Mouse (Mus musculus): ENCODE data around the gene Pla2g4a.
"Not testable (repeated sequence)": the region's sequence is repeated elsewhere in the genome, so short reads cannot be mapped to it uniquely, and the experiment has no call there.

The Pla2g4a gene

DNA sequence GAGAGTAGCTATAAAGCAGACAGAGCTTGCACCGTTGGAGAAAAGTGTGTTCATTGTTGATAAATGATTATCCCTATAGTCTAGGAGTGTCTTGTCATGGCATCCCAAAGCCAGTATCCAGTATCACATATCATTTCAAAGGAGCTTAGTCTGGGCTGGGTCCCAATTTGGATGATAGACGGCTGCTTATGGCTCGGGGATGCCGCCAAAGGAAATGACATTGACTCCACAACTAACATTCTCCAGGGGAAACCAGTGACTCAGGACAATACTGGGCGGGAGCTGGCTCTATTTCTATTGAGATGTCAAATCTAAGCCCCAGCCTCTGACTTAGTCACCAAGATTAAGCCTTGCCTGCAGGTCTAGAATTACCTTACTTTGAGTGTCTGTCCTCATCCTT lies 31.9 kb downstream of the Pla2g4a start:
- no peak for DNase-seq

DNA sequence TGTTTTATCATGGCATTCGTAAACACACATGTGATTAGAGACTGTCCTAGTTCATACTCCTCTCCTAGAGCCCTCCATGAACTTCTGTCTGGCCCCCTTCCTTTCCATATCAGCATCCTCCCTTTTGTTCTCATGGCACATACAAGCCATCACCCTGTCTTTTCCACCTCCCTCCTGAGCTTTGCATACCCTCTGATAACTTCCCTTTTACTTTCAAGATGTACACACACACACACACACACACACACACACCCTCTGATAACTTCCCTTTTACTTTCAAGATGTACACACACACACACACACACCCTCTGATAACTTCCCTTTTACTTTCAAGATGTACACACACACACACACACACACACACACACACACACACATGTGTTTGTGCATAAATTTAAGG lies 37.4 kb downstream of the Pla2g4a start:
- not testable (repeated sequence) for DNase-seq

DNA sequence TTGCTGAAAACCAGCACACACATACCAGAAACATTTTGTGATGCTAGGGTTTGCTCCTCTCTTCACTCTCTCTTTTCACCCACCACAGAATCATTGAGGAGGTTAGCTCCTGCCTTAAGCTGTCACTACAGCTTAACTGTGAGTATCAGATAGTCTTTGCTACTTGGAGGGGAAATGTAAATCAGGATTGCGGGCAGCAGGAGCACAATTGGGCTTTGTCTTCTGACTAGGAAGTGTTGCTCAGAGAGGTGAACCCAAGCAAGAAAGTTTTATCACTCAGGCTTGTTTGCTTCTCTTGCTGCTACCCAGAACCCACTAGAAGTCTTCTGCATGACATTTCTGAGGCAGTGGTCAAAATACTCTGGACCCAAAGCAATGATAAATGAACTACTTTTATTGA lies 38.9 kb downstream of the Pla2g4a start:
- no peak for DNase-seq

DNA sequence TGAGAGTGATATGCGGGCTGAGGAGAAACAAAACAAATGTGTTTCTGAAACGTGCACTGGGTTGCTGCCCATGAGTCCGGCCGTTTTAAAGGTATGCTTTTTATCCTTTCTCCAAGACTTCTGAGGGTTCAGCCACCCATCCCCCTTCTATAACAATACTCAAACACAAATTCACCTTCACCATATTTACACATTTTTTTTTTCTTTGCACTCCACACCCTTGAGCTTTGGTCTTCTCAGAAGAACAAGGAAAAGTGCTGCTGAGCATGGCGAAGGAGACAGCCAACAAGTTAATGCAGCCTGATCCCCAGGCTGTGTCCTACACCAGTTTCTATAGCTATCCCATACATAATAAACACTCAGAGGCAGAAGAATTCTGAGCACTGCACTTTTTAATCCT lies 39.8 kb downstream of the Pla2g4a start:
- DNase-seq: no peak

DNA sequence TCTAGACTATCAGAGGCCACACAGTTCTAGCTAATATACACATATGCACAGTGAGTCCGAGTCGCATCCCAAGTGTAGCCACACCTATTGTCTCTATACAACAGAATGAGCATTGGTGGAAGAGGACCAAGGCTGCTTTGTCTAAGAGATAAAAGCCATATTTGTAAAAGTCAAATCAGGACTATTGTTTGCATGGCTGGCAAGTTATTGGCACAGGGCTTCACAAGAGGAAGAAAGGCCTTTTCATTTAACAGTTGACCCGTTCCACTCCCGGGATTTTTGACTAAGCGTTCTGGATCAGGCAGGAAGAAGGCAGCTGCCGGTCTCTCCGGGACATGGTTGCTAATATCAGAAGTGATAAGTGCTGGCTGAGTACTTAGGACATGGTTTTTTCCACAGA lies 41.8 kb downstream of the Pla2g4a start:
- no peak for DNase-seq

DNA sequence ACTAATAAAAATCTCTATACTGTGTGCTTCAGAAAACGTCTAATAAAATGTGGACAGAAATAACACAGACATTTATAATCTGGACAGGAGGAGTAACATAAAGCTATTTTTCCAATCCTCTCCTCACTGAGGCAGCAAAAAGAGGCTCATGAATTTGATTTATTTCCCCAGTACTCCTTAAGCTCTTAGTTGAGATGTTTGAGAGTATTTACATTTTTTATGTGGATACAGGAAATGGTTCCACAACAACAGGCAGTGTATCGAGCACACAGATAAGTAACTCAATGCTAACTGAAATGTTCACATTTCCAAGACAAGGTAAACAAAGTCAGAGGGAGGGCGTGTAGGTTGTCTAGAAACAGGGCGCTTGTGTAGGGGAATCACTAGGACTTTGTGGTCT lies 48.1 kb downstream of the Pla2g4a start:
- no peak for DNase-seq

DNA sequence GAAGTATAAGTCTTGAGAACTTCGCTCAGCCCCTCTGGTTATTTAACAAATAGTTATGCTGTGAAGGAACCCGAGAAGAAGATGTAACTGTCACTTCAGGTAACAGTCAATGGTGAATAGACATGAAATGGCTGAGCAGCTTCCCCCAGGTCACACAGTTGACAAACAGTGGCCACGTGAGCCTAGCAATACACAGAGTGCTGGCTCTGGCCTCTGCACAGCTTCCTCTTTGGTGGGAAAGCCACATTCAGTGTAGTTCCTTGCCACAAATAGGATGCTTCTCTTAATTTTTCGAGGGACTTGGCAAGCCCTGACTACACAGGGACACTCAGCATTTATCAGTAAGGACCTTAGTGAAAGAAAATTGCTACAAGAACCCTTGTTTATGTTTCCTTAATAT lies 50.0 kb downstream of the Pla2g4a start:
- no peak for DNase-seq

DNA sequence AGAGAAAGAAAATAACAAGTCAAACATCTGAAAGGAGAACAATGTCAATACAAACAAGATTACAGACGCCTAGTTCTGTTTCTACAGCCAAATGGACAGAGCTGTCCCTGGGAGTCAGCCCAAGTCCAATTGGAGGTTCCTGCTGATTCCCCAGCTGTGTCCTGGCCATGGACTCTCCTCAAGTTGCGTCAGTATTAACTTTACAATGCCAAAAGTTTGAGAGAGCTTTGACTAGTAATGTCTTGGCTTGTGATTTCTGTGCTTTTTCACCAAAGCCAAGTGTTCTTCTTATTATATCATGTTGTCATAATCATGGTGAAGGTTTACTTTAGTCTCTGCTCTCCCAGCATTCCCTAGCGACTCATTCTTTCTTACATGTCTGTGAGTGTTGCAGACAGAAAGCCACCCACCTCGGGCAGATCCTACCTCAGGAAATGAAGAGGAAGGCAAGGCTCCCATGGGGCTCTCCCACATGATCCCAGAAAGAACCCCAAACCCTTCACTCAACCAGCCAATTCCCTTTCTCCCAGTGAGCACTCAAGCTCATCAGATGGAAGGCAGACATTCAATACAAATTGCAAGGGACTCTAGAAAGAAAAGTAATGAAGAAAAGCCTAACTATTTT lies 63.0 kb downstream of the Pla2g4a start:
- DNase-seq: no peak

DNA sequence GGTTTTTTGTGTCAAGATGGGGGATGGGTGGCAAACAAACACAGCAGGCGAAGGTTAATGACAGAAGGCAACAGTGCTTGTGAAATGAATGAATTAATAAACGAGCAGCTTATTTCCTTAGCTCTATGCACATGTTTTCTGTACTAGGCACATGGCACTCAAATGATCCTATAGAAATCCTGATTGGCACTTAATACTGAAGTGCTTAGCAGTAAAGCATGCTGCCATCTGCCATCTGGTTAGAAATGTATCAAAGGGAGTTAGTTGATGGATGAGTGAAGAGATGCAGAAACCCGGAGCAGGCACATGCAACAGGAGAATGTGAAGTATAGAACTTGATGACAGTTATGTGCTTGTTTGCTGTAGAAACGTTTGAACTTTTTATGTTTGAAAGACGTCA lies 64.5 kb downstream of the Pla2g4a start:
- DNase-seq: no peak

DNA sequence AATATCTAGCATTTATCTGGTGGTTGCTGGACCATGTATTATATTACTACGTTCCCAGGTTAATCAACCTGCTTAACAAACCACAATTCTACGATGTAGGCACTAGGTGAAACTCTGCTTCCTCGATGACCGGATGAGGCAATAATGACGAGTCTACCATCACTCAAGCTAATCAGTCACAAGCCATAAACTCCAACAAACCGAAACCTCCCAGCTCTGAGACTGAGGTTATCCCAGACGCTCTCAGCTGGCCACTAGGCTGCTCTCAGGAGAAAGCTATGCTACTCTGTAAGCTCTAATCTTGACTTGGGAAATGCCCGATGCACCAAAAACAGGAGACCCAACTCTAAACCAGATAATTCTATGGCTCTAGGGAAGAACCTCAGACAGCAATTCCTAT lies 66.2 kb downstream of the Pla2g4a start:
- no peak for DNase-seq

DNA sequence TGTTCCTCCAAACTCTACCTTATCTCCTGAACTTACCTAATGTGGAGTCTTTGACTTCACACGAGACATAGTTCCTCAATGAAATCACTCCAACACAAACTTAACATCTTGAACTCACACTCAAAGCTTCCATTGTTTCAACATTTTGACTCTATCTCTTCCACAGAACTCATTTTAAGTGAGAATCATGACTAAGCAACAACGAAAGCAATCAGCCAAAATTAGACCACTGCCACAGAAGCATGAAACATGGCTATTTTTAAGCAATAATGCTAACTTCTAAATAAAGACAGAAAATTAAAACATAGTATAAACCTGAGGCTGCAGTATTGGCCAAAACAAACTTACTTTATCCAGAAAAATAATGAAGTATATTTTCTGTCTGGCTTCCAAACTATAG lies 67.2 kb downstream of the Pla2g4a start:
- DNase-seq: no peak

DNA sequence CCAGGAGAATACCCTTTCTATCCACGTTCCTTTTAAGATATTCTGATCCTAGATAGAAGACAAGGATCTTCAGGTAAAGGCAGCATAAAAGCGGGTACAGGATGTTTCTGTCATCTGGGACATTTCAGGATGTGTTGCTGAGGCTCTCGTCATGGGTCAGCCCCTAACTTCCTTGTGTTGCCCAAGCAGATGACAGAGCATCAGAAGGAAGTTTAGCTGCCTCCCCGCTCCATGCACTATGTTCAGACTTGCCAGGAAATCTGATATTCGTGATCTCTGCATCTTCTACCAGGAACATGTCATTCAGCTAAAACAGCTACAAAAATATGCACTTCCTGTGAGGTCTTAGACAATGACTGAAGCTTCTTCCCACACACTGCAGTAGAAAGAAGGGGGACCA lies 70.0 kb downstream of the Pla2g4a start:
- no peak for DNase-seq

DNA sequence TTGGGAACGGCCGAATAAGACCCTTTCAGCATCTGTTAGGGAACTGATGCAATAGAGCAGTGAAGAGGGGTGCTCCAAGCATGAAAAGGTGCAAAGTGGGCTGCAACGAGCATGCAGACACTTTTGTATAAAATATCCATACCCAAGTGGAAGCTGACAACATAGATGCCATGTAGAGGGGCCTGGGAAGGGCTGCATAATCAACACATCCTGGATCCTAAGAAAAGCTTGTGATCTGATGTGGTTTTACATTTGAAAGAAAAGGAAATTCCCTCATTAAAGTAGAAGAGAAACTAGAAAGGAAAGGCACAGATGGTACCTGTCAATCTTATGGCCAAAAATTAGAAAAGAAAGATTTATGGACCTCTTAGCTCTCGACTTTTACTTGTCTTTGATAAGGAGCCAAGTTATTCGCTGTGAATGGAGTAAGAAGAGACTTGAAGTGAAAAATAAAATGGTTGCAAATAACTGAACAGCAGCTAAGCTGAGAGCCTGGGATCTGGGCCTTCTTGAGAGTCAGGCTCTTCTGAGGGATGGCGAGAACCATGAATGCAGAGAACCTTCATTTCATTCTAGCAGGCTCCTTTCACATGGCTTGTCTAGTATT lies 78.6 kb downstream of the Pla2g4a start:
- no peak for DNase-seq

DNA sequence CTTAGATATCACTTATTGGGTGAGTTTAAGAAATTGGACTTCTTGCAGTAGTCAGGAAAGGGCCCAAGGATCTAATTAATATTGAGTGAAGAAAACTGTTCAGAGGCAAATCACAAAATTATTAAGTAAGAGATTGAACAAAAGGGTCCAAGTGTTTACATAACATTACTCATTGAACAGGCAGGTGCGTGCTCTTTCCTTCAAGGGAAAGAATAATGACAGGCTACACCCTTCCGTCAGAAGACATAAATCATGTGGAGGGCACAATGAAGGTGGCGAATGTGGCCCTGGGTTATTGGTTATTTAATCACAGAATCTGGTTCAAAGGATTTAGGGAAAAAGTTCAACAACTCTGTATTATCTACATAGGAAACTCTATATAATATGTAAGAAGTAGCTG lies 82.9 kb downstream of the Pla2g4a start:
- no peak for DNase-seq

DNA sequence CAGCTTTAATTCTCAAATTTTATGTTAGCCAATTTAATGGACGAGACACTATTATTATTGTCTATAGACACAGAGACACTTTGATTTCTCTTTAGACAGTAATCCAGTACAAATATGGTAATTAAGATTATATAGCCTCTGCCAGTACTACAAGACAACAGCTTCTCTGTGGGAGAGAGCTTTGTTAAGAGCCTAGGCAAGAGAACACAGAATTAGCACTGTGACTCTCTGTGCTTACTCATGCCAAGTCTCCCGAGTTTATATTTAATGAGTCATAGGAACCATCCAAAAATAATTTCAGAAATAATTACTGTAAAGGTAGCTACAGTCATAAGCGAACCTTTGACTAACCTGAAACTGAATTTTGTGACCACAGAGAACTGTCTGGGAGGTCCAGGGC lies 84.6 kb downstream of the Pla2g4a start:
- DNase-seq: no peak

DNA sequence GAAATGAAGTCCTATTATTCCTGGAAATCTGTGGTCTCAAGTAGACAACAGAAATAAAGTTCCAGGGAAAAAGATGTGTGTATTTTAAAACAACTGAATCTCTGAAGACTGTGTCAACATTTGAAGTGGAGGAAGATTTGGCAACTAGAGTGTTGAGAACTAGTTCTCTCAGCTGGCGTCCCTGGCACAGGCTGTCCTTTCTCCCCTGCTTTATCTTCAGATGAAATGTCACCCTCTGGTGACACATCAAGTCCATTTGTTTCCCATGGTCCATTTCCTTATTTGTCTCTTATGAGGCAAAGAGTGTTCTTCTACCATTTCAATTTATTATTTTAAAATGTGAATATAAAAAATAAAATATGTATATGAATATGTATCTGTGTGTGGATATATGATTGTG lies 89.5 kb downstream of the Pla2g4a start:
- DNase-seq: no peak

DNA sequence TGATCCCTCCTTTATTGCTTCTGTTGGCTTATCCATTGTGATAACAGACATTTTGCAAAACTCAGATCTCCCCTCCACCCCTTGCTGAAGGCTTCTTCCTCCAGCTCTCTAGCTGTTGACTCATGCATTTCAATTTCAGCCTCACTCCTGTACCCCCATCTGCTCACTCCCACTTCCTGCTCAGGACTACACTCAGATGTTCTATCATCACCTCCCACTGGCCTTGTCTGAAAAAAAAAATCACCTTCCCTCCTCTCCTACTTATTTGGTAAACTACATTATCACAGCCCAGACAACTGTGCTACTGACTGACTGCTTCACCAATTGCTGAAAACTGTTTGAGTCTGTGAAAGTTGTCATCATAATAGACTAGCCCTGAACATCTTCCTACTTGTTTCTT lies 93.8 kb downstream of the Pla2g4a start:
- DNase-seq: no peak

DNA sequence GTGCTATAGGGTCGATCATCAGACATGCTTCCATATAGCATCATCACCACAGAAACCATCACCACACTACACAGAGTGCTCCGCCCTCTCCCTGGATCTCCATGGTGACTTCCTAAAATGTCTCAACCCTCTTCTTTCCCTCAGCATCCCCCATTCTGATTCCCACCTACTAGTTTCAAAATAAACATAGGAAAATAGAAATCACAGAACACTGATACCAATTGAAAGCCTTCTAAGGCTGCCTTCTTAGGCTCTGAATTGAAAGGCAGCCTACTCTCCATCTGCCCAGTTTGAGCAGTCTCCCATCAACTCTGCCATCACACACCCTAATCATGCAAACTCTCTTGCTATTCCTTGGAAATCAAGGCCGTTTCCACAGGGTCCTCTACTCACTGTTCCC lies 94.9 kb downstream of the Pla2g4a start:
- no peak for DNase-seq

DNA sequence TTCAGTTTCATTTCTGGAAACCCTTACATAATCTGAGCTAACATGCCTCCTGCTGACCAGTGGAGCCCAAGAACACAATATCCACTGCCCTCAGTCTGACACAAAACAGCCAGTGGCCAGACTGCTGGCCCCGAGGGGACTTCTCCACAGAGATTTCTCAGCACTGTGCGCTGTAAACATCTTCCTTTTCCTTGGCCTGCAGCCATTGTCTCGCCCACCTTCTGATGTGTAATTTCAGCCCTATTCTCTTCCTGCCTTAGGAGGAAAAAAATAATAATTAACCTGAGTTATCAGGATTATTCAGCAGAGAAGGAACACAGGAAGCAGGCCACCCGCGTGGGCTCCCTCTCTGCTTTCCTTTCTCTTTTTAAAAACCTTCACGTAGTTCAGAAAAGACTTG lies 98.3 kb downstream of the Pla2g4a start:
- DNase-seq: no peak

DNA sequence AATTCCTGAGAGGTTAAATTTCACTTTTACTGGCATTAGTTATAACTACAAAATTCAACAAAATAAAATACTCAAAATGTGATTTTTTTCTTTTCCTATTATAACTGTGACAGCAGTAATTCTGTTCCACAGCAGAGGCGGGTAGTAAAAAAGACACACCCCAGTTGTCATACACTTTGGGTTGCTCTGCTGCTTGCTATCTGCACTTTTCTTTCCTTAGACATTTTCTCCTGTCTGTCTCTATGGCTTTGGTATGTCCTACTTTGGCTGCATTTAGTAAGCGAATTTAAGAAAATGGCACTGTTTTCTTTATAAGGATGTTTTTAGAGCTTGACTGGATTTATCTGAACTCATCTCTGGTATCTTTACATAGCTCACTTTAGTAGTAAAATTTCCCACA lies 98.9 kb downstream of the Pla2g4a start:
- DNase-seq: no peak

DNA sequence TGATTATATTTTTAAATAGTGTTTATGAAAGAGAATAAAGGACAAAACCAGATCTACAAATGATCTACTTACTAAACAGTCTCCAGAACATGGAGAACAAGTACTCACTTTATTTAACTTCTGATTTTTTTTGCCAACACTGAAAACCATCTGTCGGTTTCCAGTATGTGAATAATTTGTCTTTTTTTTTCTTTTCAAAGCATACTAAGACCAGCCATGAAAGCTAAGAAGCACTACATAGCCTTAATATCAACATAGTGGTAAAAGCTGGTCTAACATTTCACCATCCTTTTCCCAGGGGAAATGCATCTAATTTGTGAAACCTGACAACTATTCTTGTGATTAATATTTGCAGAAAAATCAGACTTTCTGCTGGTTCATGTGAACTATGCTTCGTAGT lies 99.5 kb downstream of the Pla2g4a start:
- DNase-seq: no peak

DNA sequence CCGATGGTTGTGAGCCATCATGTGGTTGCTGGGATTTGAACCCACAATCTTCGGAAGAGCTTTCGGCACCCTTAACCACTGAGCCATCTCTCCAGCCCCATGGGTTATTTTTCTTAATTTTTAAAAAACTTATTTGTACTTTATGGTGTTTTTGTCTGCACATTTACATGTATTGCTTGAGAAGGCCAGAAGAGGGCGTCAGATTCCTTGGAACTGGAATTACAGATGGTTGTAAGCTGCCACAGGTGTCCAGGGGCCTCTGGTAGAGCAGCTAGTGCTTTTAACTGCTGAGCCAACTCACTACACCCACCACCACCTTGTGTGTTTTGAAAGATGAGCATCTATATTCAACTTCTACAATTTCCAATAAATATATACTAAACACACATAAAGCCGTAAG lies 102.4 kb downstream of the Pla2g4a start:
- DNase-seq: no peak

DNA sequence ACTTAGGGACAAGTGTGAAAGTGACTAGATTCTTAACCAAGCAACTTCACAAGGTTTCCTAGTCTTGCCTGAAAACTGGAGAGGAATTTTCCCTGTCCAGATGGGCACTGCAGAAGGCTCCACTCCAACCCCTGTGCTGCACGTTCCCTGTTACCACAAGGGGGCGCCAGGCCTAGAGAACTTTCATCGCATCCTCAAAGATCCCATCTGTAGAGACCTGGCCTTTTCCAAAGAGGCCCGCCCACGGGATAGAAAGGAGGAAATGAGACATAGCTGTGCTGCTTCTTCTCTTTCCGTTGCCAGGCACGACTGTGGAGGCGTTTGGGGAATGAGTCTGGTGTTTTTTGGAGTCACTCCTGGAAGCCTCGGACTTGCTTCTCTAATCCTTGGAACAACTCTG lies 104.4 kb downstream of the Pla2g4a start:
- DNase-seq: peak in 1 of 2 experiments; percentile 29

DNA sequence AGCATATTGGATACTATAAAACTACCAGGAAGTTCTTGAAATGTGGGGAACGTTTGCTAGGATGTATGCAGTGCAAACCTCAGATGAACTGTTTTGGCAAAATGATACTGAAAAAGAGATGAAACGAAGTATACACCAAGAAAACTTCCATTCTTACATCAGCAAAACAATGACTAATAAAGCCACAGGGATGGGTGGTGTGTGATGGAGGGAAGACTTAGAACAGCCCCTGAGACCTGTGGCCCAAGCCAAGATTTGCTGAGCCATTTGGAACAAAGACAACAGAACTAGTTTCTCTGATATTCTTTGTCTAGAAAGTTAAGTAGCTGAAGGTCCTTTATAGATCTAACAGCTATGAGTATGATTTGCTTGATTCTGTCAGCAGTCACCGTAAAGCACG lies 105.5 kb downstream of the Pla2g4a start:
- no peak for DNase-seq

DNA sequence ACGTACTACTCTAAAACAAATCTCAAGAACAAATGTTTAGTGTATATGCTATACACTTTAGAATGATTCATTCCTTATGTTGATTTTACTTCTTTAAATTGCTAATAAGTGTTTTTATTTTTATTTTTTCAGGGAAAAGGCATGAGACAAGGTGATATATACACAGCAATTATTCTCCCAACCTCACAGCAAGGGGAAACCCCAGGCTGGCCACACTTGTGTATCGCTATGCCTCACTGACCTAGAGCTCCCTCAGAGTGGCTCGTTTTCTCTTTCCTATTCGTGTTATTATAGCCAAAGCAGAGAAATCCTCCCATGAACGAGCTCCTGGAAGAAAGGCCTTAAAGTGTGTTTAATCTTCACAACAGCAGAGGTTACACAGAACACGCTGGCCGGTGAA lies 106.2 kb downstream of the Pla2g4a start:
- DNase-seq: no peak

Measured in spleen, adult 18-20 months (tissue).